Mouse (Mus musculus): ENCODE data around the gene Dcun1d2.

Dcun1d2 gene

DNA sequence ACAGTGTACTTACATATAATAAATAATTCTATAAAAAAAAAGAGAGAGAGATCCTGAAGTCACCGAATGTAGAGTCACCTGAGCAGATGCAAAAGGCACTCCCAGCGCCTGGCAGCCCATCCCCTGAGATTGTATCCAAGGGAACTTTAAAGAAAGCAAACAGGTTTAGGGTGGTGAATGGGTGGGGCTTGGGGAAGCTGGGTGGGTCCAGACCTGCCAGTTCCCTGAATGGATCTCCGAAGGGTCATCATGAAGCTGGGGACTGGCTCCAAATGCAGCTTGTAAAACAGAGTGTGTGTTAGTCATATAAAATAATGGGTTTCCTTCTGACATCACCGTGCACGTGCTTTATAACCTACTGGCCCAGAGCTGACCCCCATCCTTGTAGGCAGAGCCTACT is 81.6 kb downstream of the Dcun1d2 start:
- DNase-seq (ENCODE audit: low read depth, low spot score), result no peak
